Mouse (Mus musculus): ENCODE results near the gene Runx2. TPM values are rescaled to one million over a fixed set of nuclear protein-coding genes. Genes with fewer than 3 reads are reported as not detected.

Runx2 gene
- 4.0 and 7.9 TPM in 2 replicates for polyA plus RNA-seq (2012; ENCODE audit: insufficient read depth, insufficient read length, missing spikeins)

DNA sequence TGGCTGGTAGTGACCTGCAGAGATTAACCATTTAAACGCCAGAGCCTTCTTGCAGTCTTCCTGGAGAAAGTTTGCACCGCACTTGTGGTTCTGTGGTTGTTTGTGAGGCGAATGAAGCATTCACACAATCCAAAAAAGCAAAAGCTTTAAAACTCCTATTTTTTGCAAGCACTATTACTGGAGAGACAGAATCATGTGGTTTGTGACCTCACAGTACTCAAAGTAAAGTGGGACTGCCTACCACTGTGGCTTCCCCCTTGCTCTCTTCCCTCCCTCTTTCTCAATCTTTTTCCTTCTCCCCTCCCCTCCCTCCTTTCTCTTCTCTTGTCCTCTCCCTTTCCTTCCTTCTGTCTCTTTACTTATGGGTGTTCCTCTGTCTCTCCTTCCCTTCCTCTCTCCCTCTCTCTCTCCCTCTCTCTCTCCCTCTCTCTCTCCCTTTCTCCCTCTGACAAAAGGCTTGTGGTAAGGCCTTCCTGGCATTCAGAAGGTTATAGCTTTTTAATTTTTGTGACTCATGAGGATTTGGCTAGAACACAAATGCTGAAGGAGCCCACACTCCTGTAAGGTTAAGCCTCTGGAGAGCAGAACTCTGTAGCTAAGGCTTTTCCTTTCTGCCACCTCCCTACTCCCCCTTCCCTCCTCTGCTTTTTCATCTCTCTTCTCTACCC is at the start of gene Runx2:
Gene Runx2 (minus strand): TSS at position 290 of the 668 bp plus-strand sequence.
- no peak for TF ChIP-seq POLR2A (IDR thresholded peaks at IDR 0.05; ENCODE audit: borderline replicate concordance, low read depth, low read length)
- TF ChIP-seq CTCF (IDR thresholded peaks at IDR 0.05; ENCODE audit: low read depth, low read length), result no peak
- H3K4me3 ChIP-seq (ENCODE audit: insufficient read depth, low read length), result no peak within 1 kb of the TSS
- H3K27ac ChIP-seq (ENCODE audit: insufficient read depth, low read depth, low read length), result no peak within 1 kb of the TSS
- H3K4me1 ChIP-seq (ENCODE audit: control insufficient read depth, insufficient read depth, low read length), result peaks cover 17% of the 10 kb centered on the region

DNA sequence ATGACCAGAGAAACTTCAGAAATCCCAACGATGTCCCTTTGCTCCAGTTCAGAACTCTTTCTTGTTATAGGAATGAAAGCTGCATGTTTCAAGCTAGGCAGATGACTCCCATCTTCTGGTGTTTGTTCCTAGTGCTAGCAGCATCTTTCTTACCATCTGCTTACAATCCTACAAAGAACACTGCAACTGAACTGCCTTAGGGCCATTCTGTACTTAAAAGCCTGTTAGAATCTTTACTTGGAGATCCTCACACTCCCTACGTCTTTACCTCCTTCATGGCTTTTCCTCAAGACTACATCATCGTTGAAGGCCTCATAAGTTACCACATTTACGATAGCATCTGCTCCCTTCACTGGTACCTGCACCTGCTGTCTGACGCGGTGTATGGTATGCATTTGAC is 48.6 kb upstream of the Runx2 start:
- Histone ChIP-seq H3K27ac (ENCODE audit: insufficient read depth, low read depth, low read length) (no peak overlapping the region), H3K4me1 (ENCODE audit: control insufficient read depth, insufficient read depth, low read length) (no peaks in the 10 kb centered on the region), H3K4me3 (ENCODE audit: insufficient read depth, low read length) (no peak overlapping the region)
- TF ChIP-seq POLR2A (IDR thresholded peaks at IDR 0.05; ENCODE audit: borderline replicate concordance, low read depth, low read length), result no peak
- TF ChIP-seq CTCF (IDR thresholded peaks at IDR 0.05; ENCODE audit: low read depth, low read length), result no peak

DNA sequence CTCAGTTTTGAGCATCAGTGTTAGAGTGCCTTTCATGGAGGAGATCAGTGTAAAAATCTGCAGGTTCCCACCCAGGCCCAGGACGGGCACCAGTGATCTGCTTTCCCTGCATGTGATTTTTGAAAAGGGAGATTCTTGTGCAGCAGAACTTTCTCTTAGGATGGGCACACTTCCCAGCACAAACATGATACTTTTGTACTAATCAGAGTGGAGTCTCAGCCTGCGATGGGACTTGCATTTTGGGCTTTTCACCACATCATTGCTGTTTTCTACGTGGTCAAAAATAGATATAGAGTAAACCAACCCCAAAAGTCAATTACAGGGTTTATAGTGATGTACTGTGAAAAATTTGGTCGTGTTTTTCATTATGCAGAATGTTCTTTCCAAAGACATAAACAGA is 27.6 kb upstream of the Runx2 start:
- Histone ChIP-seq H3K4me1 (ENCODE audit: control insufficient read depth, insufficient read depth, low read length) (no peaks in the 10 kb centered on the region), H3K27ac (ENCODE audit: insufficient read depth, low read depth, low read length) (no peak overlapping the region), H3K4me3 (ENCODE audit: insufficient read depth, low read length) (no peak overlapping the region)
- TF ChIP-seq CTCF (IDR thresholded peaks at IDR 0.05; ENCODE audit: low read depth, low read length) (no peak), POLR2A (IDR thresholded peaks at IDR 0.05; ENCODE audit: borderline replicate concordance, low read depth, low read length) (no peak)

DNA sequence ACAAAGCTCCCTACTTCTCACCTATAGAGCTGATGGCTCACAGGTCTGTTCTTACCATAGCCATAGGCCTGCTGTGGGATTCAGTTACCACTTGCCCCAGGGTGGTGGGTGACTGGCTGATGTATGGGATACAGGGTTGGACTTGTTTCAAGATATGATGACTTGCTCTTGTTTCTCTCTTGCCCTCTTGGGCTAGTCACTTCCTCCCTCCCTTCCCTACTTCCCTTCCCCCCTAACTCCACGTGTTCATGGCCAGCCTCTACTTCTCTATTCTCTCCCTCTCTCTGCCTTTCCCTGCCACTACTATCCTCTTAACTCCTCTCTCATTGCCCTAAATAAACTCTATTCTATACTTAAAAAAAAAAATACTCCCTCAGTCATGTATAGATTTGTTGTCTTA is 16.6 kb upstream of the Runx2 start:
- TF ChIP-seq POLR2A (IDR thresholded peaks at IDR 0.05; ENCODE audit: borderline replicate concordance, low read depth, low read length) (no peak), CTCF (IDR thresholded peaks at IDR 0.05; ENCODE audit: low read depth, low read length) (no peak)
- Histone ChIP-seq H3K4me1 (ENCODE audit: control insufficient read depth, insufficient read depth, low read length) (peaks cover 14% of the 10 kb centered on the region), H3K4me3 (ENCODE audit: insufficient read depth, low read length) (no peak overlapping the region), H3K27ac (ENCODE audit: insufficient read depth, low read depth, low read length) (no peak overlapping the region)

DNA sequence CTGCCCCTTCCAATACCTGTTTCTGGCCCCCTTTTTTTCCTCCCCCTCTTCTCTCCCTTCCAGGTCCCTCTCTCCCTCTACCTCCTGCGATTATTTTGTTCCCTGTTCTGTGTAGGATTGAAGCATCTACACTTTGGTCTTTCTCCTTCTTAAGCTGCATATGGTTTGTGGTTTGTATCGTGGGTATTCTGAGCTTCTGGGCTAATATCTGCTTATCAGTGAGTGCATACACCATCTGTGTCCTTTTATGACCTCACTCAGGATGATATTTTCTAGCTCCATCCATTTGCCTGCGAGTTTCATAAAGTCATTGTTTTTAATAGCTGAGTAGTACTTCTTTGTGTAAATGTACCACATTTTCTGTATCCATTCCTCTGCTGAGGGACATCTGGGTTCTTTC is 15.0 kb upstream of the Runx2 start:
- peaks cover 18% of the 10 kb centered on the region for H3K4me1 ChIP-seq (ENCODE audit: control insufficient read depth, insufficient read depth, low read length)
- H3K4me3 ChIP-seq (ENCODE audit: insufficient read depth, low read length), result no peak overlapping the region
- TF ChIP-seq POLR2A (IDR thresholded peaks at IDR 0.05; ENCODE audit: borderline replicate concordance, low read depth, low read length), result no peak
- TF ChIP-seq CTCF (IDR thresholded peaks at IDR 0.05; ENCODE audit: low read depth, low read length), result no peak
- no peak overlapping the region for H3K27ac ChIP-seq (ENCODE audit: insufficient read depth, low read depth, low read length)

DNA sequence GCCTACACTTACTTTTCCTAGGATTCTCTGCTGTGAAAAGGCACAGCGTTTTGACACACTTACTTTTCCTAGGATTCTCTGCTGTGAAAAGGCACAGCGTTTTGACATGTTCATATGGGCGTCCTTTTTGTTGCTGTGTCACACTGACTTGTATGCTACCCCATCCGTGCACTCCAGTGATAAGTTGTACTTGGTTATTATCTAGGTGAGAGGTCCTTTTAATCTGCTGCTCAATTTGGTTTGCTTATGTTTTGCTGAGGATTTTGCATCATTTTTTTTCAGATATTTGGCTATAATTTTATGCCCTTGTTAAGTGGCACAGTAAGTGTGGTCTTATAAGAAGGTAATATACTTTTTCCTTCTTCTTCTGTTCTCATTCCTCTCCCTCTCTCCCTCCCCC is 13.4 kb upstream of the Runx2 start:
- no peak overlapping the region for H3K27ac ChIP-seq (ENCODE audit: insufficient read depth, low read depth, low read length)
- peaks cover 18% of the 10 kb centered on the region for H3K4me1 ChIP-seq (ENCODE audit: control insufficient read depth, insufficient read depth, low read length)
- H3K4me3 ChIP-seq (ENCODE audit: insufficient read depth, low read length), result no peak overlapping the region
- TF ChIP-seq CTCF (IDR thresholded peaks at IDR 0.05; ENCODE audit: low read depth, low read length) (no peak), POLR2A (IDR thresholded peaks at IDR 0.05; ENCODE audit: borderline replicate concordance, low read depth, low read length) (no peak)

DNA sequence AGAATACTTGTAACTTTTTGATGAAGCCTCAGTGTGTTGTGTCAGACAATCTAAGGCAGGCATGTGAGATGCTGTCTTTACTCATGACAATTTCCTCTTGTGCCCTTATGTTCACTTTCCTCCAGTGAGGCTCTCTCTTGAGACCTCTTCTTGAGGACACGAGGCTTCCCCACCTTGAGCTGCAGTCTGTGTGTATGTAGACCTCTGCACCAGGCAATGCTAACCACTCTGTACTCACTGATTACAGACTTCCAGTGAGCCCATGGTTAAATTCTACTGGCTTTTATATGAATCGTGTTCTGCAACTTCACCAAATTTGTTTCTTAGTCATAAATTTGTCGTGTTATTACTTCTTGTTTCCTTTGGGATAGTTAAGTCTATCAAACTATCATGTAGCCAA is 12.5 kb upstream of the Runx2 start:
- TF ChIP-seq CTCF (IDR thresholded peaks at IDR 0.05; ENCODE audit: low read depth, low read length) (no peak), POLR2A (IDR thresholded peaks at IDR 0.05; ENCODE audit: borderline replicate concordance, low read depth, low read length) (no peak)
- peaks cover 18% of the 10 kb centered on the region for H3K4me1 ChIP-seq (ENCODE audit: control insufficient read depth, insufficient read depth, low read length)
- H3K4me3 ChIP-seq (ENCODE audit: insufficient read depth, low read length), result no peak overlapping the region
- H3K27ac ChIP-seq (ENCODE audit: insufficient read depth, low read depth, low read length), result no peak overlapping the region

DNA sequence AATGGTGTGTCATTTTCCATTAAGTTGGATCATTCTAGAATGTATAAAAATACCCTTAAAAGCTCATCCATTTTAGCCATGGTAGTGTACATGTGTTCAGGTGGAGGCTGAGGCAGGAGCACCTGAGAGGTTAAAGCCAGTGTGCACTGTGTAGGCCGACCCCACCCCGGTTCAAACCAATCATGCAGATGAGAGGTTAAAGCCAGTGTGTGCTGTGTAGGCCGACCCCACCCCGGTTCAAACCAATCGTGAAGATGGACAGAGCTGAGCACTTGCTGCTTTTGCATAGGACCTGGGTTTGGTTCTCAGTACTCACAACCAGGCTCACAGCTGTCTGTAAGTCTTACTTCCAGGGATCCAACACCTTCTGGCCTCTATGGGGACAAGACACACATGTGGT is 7.3 kb upstream of the Runx2 start:
- no peak for TF ChIP-seq CTCF (IDR thresholded peaks at IDR 0.05; ENCODE audit: low read depth, low read length)
- TF ChIP-seq POLR2A (IDR thresholded peaks at IDR 0.05; ENCODE audit: borderline replicate concordance, low read depth, low read length), result no peak
- Histone ChIP-seq H3K27ac (ENCODE audit: insufficient read depth, low read depth, low read length) (no peak overlapping the region), H3K4me3 (ENCODE audit: insufficient read depth, low read length) (no peak overlapping the region), H3K4me1 (ENCODE audit: control insufficient read depth, insufficient read depth, low read length) (peaks cover 11% of the 10 kb centered on the region)

DNA sequence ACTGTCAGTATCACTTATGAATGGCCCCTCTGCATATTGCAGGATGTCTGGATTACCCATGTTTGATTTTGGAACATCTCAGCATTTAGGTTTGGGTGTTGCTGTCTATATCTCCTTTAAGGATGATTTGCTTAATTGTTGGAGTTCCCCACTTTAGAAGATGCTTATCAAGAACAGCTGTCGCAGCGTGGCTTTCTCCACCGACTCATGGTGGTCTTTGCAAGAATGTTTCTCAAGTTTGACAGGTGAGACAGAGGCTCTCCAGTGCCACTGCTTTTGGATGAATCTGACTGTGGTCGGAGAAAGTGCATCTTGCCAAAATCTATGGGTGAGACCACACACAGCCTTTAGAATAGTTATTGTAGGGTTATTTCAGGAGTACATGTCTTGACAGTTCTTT is 5.2 kb upstream of the Runx2 start:
- no peak for TF ChIP-seq CTCF (IDR thresholded peaks at IDR 0.05; ENCODE audit: low read depth, low read length)
- no peak for TF ChIP-seq POLR2A (IDR thresholded peaks at IDR 0.05; ENCODE audit: borderline replicate concordance, low read depth, low read length)
- H3K27ac ChIP-seq (ENCODE audit: insufficient read depth, low read depth, low read length), result no peak overlapping the region
- H3K4me3 ChIP-seq (ENCODE audit: insufficient read depth, low read length), result no peak overlapping the region
- peaks cover 5% of the 10 kb centered on the region for H3K4me1 ChIP-seq (ENCODE audit: control insufficient read depth, insufficient read depth, low read length)

DNA sequence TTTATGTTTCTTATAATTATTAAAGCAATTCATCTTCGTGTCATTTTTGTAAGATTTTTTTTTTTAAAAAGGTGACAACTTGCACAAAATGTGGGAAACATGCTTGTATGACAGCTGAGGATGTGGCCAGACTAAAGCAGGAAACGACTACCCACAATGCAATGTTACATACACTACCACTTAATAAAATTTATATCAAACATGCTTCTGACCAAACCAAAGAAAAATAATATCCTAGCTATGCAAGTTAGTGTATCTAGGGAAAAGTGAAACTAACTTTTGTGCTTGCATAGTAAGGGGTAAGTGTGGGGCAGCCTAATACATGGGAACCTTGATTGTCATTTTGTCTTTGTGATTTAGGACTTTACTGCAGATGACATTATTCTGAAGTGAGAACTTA is 4.2 kb upstream of the Runx2 start:
- Histone ChIP-seq H3K4me1 (ENCODE audit: control insufficient read depth, insufficient read depth, low read length) (peaks cover 15% of the 10 kb centered on the region), H3K4me3 (ENCODE audit: insufficient read depth, low read length) (no peak overlapping the region), H3K27ac (ENCODE audit: insufficient read depth, low read depth, low read length) (no peak overlapping the region)
- TF ChIP-seq CTCF (IDR thresholded peaks at IDR 0.05; ENCODE audit: low read depth, low read length) (no peak), POLR2A (IDR thresholded peaks at IDR 0.05; ENCODE audit: borderline replicate concordance, low read depth, low read length) (no peak)

Data from bone marrow macrophage, adult 2 months (primary cell).